Mouse (Mus musculus) midbrain, postnatal 0 days (tissue): ENCODE data around the gene B4galt4. TPM values are rescaled to one million over a fixed set of nuclear protein-coding genes. Genes with fewer than 3 reads are reported as not detected.

Experiments used
- ATAC-seq: fragments of 200-750 bp; cut with Nextera tagmentation; 2 replicates; pipeline ENCODE4 v1.8.0; 2017; ENCODE audit warnings: moderate number of reproducible peaks, mild to moderate bottlenecking, moderate TSS enrichment, moderate library complexity; ENCODE audit not compliant: low FRiP score
- DNase-seq: peaks from one replicate; pipeline ENCODE4 v3.0.0-alpha.2; 2015; ENCODE audit warnings: low spot score
- H3K27ac ChIP-seq: fragments of 300-500 bp; sonication (generic); 2 replicates; pipeline ENCODE4 v1.5.1; 2014; ENCODE audit warnings: low read depth, mild to moderate bottlenecking, low read length, mixed read lengths
- H3K27me3 ChIP-seq: fragments of 300-500 bp; sonication (generic); 2 replicates; pipeline ENCODE4 v1.6.1; 2014; ENCODE audit warnings: low read length, control low read depth, mixed read lengths; ENCODE audit not compliant: insufficient read depth
- H3K36me3 ChIP-seq: fragments of 300-500 bp; sonication (generic); 2 replicates; pipeline ENCODE4 v1.6.1; 2014; ENCODE audit warnings: low read length, control low read depth, mixed read lengths; ENCODE audit not compliant: insufficient read depth
- H3K4me1 ChIP-seq: fragments of 300-500 bp; sonication (generic); 2 replicates; pipeline ENCODE4 v1.6.1; 2014; ENCODE audit warnings: mild to moderate bottlenecking, control low read depth, antibody characterized with exemption, low read length, mixed read lengths; ENCODE audit not compliant: insufficient read depth
- H3K4me2 ChIP-seq: fragments of 300-500 bp; sonication (generic); 2 replicates; pipeline ENCODE4 v1.6.1; 2014; ENCODE audit warnings: low read depth, mild to moderate bottlenecking, low read length, mixed read lengths; ENCODE audit not compliant: poor library complexity, severe bottlenecking
- H3K4me3 ChIP-seq: fragments of 300-500 bp; sonication (generic); 2 replicates; pipeline ENCODE4 v1.5.1; 2014; ENCODE audit warnings: low read depth, mild to moderate bottlenecking, low read length, moderate library complexity
- H3K9ac ChIP-seq: fragments of 300-500 bp; sonication (generic); replicated peaks from 2 replicates; pipeline ENCODE4 v1.6.1; 2014; ENCODE audit warnings: mild to moderate bottlenecking, low read length, moderate library complexity, mixed read lengths; ENCODE audit not compliant: poor library complexity, severe bottlenecking
- H3K9me3 ChIP-seq: fragments of 300-500 bp; sonication (generic); 2 replicates; pipeline ENCODE4 v1.6.1; 2016; ENCODE audit warnings: low read length, control low read depth
- CTCF ChIP-seq: IDR thresholded peaks from 2 replicates; pipeline ENCODE4 v1.5.1; 2016; ENCODE audit warnings: antibody characterized with exemption, mild to moderate bottlenecking
- WGBS: fragments of 180-500 bp; shearing (Covaris S2); extraction: QIAGEN DNeasy Blood & Tissue Kit; methylation state at CpG from one replicate; pipeline ENCODE4 v1.1.7; 2014; 5-methylcytosine and 5-hydroxymethylcytosine counted together
- polyA plus RNA-seq: library from polyadenylated mRNA; unstranded; fragments of >200 nt; fragmentation: Nextera tagmentation; extraction: Ambion mirVana; gene quantifications from 2 replicates; pipeline ENCODE4 v1.2.1, GENCODE M21; 2015
- total RNA-seq: library from RNA; depleted of rRNA; stranded (reverse); fragments of >200 nt; gene quantifications from 2 replicates; pipeline ENCODE4 v1.2.3, GENCODE M21; 2014

B4galt4 gene
- total and polyA plus RNA-seq, 2 experiments from 2014 or later, result 26.5 to 30.6 TPM

GRCm38 (mm10) chr16:38701492-38702185, 40.4 kb upstream of the B4galt4 start:
- H3K9ac ChIP-seq, result no peak overlapping the region
- no peak for TF ChIP-seq CTCF
- H3K9me3 ChIP-seq, result no peaks in the 10 kb centered on the region
- no peaks in the 10 kb centered on the region for H3K36me3 ChIP-seq
- H3K4me3 ChIP-seq, result no peak overlapping the region
- ATAC-seq, result no peak
- no peak for DNase-seq
- WGBS, result 18% methylated on average over 9 of the region's 9 CpGs
- H3K4me2 ChIP-seq, result no peak overlapping the region
- no peaks in the 10 kb centered on the region for H3K27me3 ChIP-seq
- H3K27ac ChIP-seq, result no peak overlapping the region
- no peaks in the 10 kb centered on the region for H3K4me1 ChIP-seq

GRCm38 (mm10) chr16:38702316-38702715, 39.7 kb upstream of the B4galt4 start:
- H3K36me3 ChIP-seq, result no peaks in the 10 kb centered on the region
- WGBS, result 91% methylated on average over 3 of the region's 3 CpGs
- ATAC-seq, result no peak
- no peak overlapping the region for H3K27ac ChIP-seq
- no peaks in the 10 kb centered on the region for H3K9me3 ChIP-seq
- no peaks in the 10 kb centered on the region for H3K27me3 ChIP-seq
- no peak overlapping the region for H3K4me3 ChIP-seq
- DNase-seq, result no peak
- H3K4me1 ChIP-seq, result no peaks in the 10 kb centered on the region; the same call in 1 of the 2 replicates
- TF ChIP-seq CTCF, result no peak
- H3K9ac ChIP-seq, result no peak overlapping the region
- H3K4me2 ChIP-seq, result no peak overlapping the region

GRCm38 (mm10) chr16:38703501-38703900, 38.6 kb upstream of the B4galt4 start:
- no peak for ATAC-seq

GRCm38 (mm10) chr16:38705531-38706281, 36.4 kb upstream of the B4galt4 start:
- H3K4me3 ChIP-seq, result no peak overlapping the region
- H3K9ac ChIP-seq, result no peak overlapping the region
- WGBS, result 67% methylated on average over 9 of the region's 9 CpGs
- TF ChIP-seq CTCF, result no peak
- no peak overlapping the region for H3K4me2 ChIP-seq
- H3K4me1 ChIP-seq, result no peaks in the 10 kb centered on the region; the same call in 1 of the 2 replicates
- no peaks in the 10 kb centered on the region for H3K36me3 ChIP-seq
- H3K9me3 ChIP-seq, result no peaks in the 10 kb centered on the region
- H3K27ac ChIP-seq, result no peak overlapping the region
- DNase-seq, result no peak
- H3K27me3 ChIP-seq, result no peaks in the 10 kb centered on the region
- ATAC-seq, result no peak

More at GRCm38 (mm10) chr16:38703501-38703900, 38.6 kb upstream of the B4galt4 start:
- no peaks in the 10 kb centered on the region for H3K9me3 ChIP-seq
- DNase-seq, result no peak
- H3K9ac ChIP-seq, result no peak overlapping the region
- no peak overlapping the region for H3K27ac ChIP-seq
- no peaks in the 10 kb centered on the region; the same call in 1 of the 2 replicates for H3K4me1 ChIP-seq
- H3K36me3 ChIP-seq, result no peaks in the 10 kb centered on the region
- no peak overlapping the region for H3K4me2 ChIP-seq
- no peaks in the 10 kb centered on the region for H3K27me3 ChIP-seq
- H3K4me3 ChIP-seq, result no peak overlapping the region
- WGBS, result 62% methylated on average over 6 of the region's 6 CpGs
- TF ChIP-seq CTCF, result no peak

- Histone ChIP-seq H3K36me3 (no peaks in the 10 kb centered on the region), H3K4me3 (no peak overlapping the region), H3K4me1 (no peaks in the 10 kb centered on the region; the same call in 1 of the 2 replicates), H3K27ac (no peak overlapping the region), H3K9me3 (no peaks in the 10 kb centered on the region), H3K27me3 (no peaks in the 10 kb centered on the region), H3K9ac (no peak overlapping the region), H3K4me2 (no peak overlapping the region)
- DNase-seq (no peak), ATAC-seq (no peak)
- WGBS, result 70% methylated on average over 7 of the region's 7 CpGs
- TF ChIP-seq CTCF, result no peak
Measured at GRCm38 (mm10) chr16:38706782-38707181, 35.3 kb upstream of the B4galt4 start.

- DNase-seq (no peak), ATAC-seq (no peak)
- Histone ChIP-seq H3K9me3 (no peaks in the 10 kb centered on the region), H3K4me1 (no peaks in the 10 kb centered on the region; the same call in 1 of the 2 replicates), H3K36me3 (no peaks in the 10 kb centered on the region), H3K27me3 (no peaks in the 10 kb centered on the region), H3K4me2 (no peak overlapping the region), H3K4me3 (no peak overlapping the region), H3K9ac (no peak overlapping the region), H3K27ac (no peak overlapping the region)
- 59% methylated on average over 7 of the region's 7 CpGs for WGBS
- no peak for TF ChIP-seq CTCF
Measured at GRCm38 (mm10) chr16:38708962-38709520, 33.0 kb upstream of the B4galt4 start.
